Mouse (Mus musculus) heart, embryonic 13.5 days (tissue): ENCODE measurements around the gene Ralgds. TPM values are rescaled to one million over a fixed set of nuclear protein-coding genes. Genes with fewer than 3 reads are reported as not detected.
A peak's percentile ranks its signal among the peaks of the same experiment; 100 is the strongest.
"Not testable (repeated sequence)": the region's sequence is repeated elsewhere in the genome, so short reads cannot be mapped to it uniquely, and the experiment has no call there.

Experiments
- ATAC-seq: fragments of 200-750 bp; cut with Nextera tagmentation; 2 replicates; pipeline ENCODE4 v1.8.0; 2017; ENCODE audit warnings: moderate TSS enrichment; ENCODE audit not compliant: insufficient number of reproducible peaks, low FRiP score, low TSS enrichment; ENCODE audit errors: extremely low read depth
- H3K27ac ChIP-seq: fragments of 300-500 bp; sonication (generic); replicated peaks from 2 replicates; pipeline ENCODE4 v1.5.1; 2015; ENCODE audit warnings: moderate library complexity, mild to moderate bottlenecking, inconsistent platforms
- H3K27me3 ChIP-seq: fragments of 300-500 bp; sonication (generic); replicated peaks from 2 replicates; pipeline ENCODE4 v1.6.1; 2015; ENCODE audit warnings: mild to moderate bottlenecking, inconsistent platforms
- H3K36me3 ChIP-seq: fragments of 300-500 bp; sonication (generic); 2 replicates; pipeline ENCODE4 v1.6.1; 2015; ENCODE audit warnings: mild to moderate bottlenecking, inconsistent platforms
- H3K4me1 ChIP-seq: fragments of 300-500 bp; sonication (generic); 2 replicates; pipeline ENCODE4 v1.6.1; 2015; ENCODE audit warnings: inconsistent platforms
- H3K4me2 ChIP-seq: fragments of 300-500 bp; sonication (generic); 2 replicates; pipeline ENCODE4 v1.6.1; 2015; ENCODE audit warnings: inconsistent platforms, mild to moderate bottlenecking, moderate library complexity
- H3K4me3 ChIP-seq: fragments of 300-500 bp; sonication (generic); 2 replicates; pipeline ENCODE4 v1.5.1; 2015; ENCODE audit warnings: moderate library complexity, mild to moderate bottlenecking, inconsistent platforms
- H3K9ac ChIP-seq: fragments of 300-500 bp; sonication (generic); 2 replicates; pipeline ENCODE4 v1.6.1; 2015; ENCODE audit warnings: inconsistent platforms, mild to moderate bottlenecking, moderate library complexity
- H3K9me3 ChIP-seq: fragments of 300-500 bp; sonication (generic); 2 replicates; pipeline ENCODE4 v1.6.1; 2016; ENCODE audit warnings: inconsistent platforms
- WGBS: fragments of 180-500 bp; shearing (Covaris S2); methylation state at CpG from one replicate; pipeline ENCODE4 v1.1.7; 2015; ENCODE audit warnings: mixed read lengths; 5-methylcytosine and 5-hydroxymethylcytosine counted together
- polyA plus RNA-seq: library from polyadenylated mRNA; unstranded; fragments of >200 nt; fragmentation: Nextera tagmentation; extraction: Ambion mirVana; gene quantifications from 2 replicates; pipeline ENCODE4 v1.2.1, GENCODE M21; 2015

Gene Ralgds
- 19.2 and 20.3 TPM in 2 replicates for polyA plus RNA-seq

DNA sequence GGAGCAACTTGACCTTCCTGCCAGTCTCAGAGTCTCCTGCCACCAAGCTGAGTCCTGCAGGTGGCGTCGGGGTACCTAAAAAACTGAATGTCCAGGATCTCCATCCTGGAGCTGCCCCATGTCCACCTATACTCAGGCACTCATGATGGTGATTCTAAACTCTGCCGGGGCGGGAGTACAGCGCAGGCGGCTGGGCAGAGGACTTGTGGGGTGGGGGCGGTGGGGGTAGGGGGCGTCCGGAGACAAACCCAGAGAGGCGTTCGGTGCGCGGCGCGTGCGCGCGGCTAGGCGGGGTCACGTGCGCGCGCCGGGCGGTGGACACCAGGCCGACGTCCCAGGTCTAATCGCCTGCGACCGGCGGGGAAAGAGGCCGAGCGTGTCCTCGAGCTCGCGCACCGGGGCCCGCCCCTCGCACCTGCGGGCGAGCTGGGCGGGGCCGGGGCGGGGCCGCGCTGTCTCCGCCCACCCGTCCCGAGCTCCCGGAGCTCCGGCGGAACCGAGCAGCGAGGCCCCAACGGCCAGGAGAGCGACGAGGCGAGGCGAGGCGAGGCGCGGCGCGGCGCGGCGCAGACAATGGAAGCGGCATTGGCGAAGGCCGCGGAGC lies at the start of gene Ralgds:
TSS of gene Ralgds (plus strand) at position 328 of the 604 bp plus-strand sequence.
- ATAC-seq: peak; percentile 78
- Histone ChIP-seq H3K27me3 (peaks cover 36% of the 10 kb centered on the region), H3K9ac (peak within 1 kb of the TSS; percentile 86), H3K4me2 (peak within 1 kb of the TSS; percentile 99), H3K4me3 (peak within 1 kb of the TSS; percentile 75), H3K9me3 (no peaks in the 10 kb centered on the region), H3K36me3 (no peaks in the 10 kb centered on the region), H3K4me1 (peaks cover 25% of the 10 kb centered on the region), H3K27ac (0 out of 2 replicates have a peak within 1 kb of the TSS, but pooled peaks have one; percentile 36)
- WGBS: under 1% methylated on average over 59 of the region's 71 CpGs

DNA sequence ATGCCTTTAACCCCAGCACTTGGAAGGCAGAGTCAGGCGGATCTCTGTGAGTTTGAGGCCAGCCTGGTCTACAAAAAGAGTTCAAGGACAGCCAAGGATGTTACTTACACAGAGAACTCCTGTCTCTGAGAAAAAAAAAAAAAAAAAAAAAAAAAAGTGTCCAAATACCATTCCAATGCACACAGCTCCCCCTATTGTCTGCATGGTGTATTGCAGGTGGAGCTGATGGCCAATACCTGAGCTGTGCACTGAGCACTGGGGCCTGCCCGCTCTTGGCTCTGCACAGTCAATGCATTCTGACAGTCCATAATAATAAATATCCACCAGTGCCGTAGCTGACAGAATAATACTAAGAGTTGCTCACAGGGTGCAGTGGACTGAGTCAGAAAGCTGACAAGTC lies 49.0 kb upstream of the Ralgds start:
- Histone ChIP-seq H3K4me2 (no peak overlapping the region), H3K9me3 (no peaks in the 10 kb centered on the region), H3K27me3 (peaks cover 29% of the 10 kb centered on the region), H3K36me3 (peaks cover 3% of the 10 kb centered on the region; the same call in 1 of the 2 replicates), H3K27ac (no peak overlapping the region), H3K4me1 (peaks cover 17% of the 10 kb centered on the region), H3K4me3 (no peak overlapping the region), H3K9ac (no peak overlapping the region)
- WGBS: 31% methylated on average over 3 of the region's 3 CpGs
- ATAC-seq: no peak

GRCm38 (mm10) chr2:28464919-28465318 lies 48.0 kb upstream of the Ralgds start:
- Histone ChIP-seq H3K4me1 (peaks cover 18% of the 10 kb centered on the region), H3K4me2 (no peak overlapping the region), H3K9me3 (no peaks in the 10 kb centered on the region), H3K4me3 (no peak overlapping the region), H3K27ac (no peak overlapping the region), H3K9ac (no peak overlapping the region), H3K27me3 (peaks cover 29% of the 10 kb centered on the region), H3K36me3 (peaks cover 13% of the 10 kb centered on the region)
- WGBS: 69% methylated on average over 9 of the region's 9 CpGs
- ATAC-seq: no peak

DNA sequence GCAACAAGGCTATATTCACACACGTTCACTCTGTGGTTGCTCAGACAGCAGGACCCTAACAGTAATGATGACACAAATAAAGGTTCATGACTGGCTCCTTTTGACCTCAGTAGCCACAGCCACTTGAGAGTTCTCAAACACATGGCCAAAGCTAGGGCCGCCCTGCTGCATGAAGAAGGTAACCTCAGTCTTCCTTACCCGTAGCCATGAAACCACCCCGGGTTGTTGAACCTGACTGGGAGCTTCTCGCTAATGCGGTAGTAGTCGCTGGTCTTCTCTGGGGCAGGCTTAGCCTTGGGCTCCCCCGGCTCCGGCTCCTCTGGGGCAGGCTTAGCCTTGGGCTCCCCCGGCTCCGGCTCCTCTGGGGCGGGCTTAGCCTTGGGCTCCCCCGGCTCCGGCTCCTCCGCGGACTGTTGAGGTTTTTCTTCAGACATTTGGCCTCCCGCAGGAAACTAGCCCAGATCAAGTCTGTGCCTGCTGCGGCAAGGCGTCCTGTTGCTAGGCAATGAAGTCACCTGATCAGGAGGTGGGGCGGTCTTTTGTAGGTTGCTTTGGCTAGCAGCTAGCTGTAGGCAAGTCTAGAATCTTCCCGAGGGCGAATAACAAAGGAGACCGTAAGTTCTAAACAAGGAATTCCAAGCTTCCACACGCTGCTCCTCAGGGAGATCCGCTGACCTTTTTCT lies 46.9 kb upstream of the Ralgds start, which contains the start of gene 1700007K13Rik:
TSS of gene 1700007K13Rik (minus strand) at position 497 of the 683 bp plus-strand sequence.
- Histone ChIP-seq H3K27me3 (peaks cover 29% of the 10 kb centered on the region), H3K4me2 (peak within 1 kb of the TSS; percentile 67), H3K27ac (no peak within 1 kb of the TSS), H3K9ac (peak within 1 kb of the TSS; percentile 73), H3K36me3 (peaks cover 23% of the 10 kb centered on the region), H3K4me1 (peaks cover 18% of the 10 kb centered on the region), H3K9me3 (no peaks in the 10 kb centered on the region), H3K4me3 (peak within 1 kb of the TSS; percentile 41)
- 5% methylated on average over 25 of the region's 25 CpGs for WGBS
- ATAC-seq: no peak

- Histone ChIP-seq H3K4me2 (peak within 1 kb of the TSS; percentile 84), H3K4me3 (peak within 1 kb of the TSS; percentile 69), H3K36me3 (peaks cover 43% of the 10 kb centered on the region), H3K9me3 (peaks cover 3% of the 10 kb centered on the region; the same call in 1 of the 2 replicates), H3K9ac (peak within 1 kb of the TSS; percentile 90), H3K27me3 (peaks cover 29% of the 10 kb centered on the region), H3K27ac (no peak within 1 kb of the TSS), H3K4me1 (peaks cover 18% of the 10 kb centered on the region)
- ATAC-seq: peak; percentile 78
- under 1% methylated on average over 52 of the region's 52 CpGs for WGBS
These were observed 45.0 kb upstream of the Ralgds start, which contains the start of gene Mrps2 for GRCm38 (mm10) chr2:28467860-28468485. Gene Mrps2 (plus strand): TSS chr2:28468066.

DNA sequence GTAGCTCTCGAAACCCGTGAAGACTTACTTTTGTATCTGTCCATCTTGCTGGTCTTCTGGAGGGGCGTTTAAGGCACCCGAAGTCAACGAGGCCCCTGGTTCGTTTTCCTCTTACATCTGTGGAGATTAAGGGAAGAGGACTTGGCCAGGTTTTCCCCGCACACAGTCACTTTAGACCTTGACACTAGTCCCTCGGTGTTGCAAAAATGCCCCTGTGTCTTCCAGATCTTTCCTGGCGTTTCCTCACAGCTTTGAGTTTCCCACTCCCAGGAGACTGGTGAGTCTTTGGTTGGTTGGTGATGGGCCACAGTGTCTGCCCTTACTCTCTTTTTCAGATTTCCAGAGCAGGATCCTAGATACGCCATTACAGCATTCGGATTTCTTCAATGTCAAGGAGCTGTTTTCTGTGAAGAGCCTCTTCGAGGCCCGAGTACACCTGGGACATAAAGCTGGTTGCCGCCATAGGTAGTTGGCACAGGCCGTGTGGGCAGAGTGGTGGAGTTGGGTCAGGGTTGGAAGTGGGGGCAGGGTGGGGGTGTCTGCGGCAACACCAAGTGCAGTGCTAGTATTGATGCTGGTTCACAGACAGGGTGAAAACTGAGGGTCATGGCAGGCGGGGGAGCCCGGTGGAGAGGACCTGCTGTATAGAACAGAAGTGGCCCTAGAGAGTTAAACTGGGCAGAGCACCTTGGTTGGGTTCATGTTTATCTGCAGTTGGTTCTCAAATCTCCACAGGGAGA lies 44.3 kb upstream of the Ralgds start:
- peaks cover 46% of the 10 kb centered on the region for H3K36me3 ChIP-seq
- peaks cover 3% of the 10 kb centered on the region; the same call in 1 of the 2 replicates for H3K9me3 ChIP-seq
- no peak overlapping the region for H3K27ac ChIP-seq
- H3K27me3 ChIP-seq: peaks cover 29% of the 10 kb centered on the region
- no peak for ATAC-seq
- peak overlapping the region; percentile 69 for H3K4me3 ChIP-seq
- peaks cover 18% of the 10 kb centered on the region for H3K4me1 ChIP-seq
- H3K4me2 ChIP-seq: peak overlapping the region; percentile 84
- H3K9ac ChIP-seq: peak overlapping the region; percentile 90
- WGBS: 49% methylated on average over 18 of the region's 18 CpGs

- no peak overlapping the region for H3K4me2 ChIP-seq
- 97% methylated on average over 14 of the region's 14 CpGs for WGBS
- peaks cover 18% of the 10 kb centered on the region for H3K4me1 ChIP-seq
- H3K27ac ChIP-seq: no peak overlapping the region
- H3K9me3 ChIP-seq: peaks cover 3% of the 10 kb centered on the region; the same call in 1 of the 2 replicates
- no peak overlapping the region for H3K9ac ChIP-seq
- no peak overlapping the region for H3K4me3 ChIP-seq
- peaks cover 24% of the 10 kb centered on the region for H3K27me3 ChIP-seq
- ATAC-seq: no peak
- peaks cover 46% of the 10 kb centered on the region for H3K36me3 ChIP-seq
These were observed 43.5 kb upstream of the Ralgds start for GRCm38 (mm10) chr2:28469461-28469860.

DNA sequence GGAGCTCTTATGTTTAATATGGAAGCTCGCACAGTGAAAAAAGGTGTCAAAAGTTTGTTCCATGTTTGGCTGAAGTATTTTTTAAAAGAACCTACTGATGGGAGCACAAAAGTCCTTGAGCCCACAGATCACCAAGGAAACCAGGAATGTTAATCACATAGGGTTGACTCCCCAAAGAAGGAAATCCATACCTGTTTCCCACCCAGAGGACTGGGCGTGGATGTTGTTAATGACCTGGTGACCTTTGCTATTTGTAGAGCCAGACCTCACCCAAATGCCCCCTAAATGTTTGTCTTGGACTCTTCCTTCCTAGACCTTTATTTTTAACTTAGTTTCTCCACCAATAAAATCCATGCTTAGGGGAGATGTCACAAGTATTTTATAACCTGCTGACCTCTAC lies 42.3 kb upstream of the Ralgds start:
- ATAC-seq: no peak
- peaks cover 18% of the 10 kb centered on the region for H3K4me1 ChIP-seq
- no peak overlapping the region for H3K27ac ChIP-seq
- 95% methylated on average over 2 of the region's 2 CpGs for WGBS
- peaks cover 3% of the 10 kb centered on the region; the same call in 1 of the 2 replicates for H3K9me3 ChIP-seq
- H3K36me3 ChIP-seq: peaks cover 46% of the 10 kb centered on the region
- no peak overlapping the region for H3K9ac ChIP-seq
- H3K4me2 ChIP-seq: no peak overlapping the region
- peaks cover 13% of the 10 kb centered on the region for H3K27me3 ChIP-seq
- no peak overlapping the region for H3K4me3 ChIP-seq

DNA sequence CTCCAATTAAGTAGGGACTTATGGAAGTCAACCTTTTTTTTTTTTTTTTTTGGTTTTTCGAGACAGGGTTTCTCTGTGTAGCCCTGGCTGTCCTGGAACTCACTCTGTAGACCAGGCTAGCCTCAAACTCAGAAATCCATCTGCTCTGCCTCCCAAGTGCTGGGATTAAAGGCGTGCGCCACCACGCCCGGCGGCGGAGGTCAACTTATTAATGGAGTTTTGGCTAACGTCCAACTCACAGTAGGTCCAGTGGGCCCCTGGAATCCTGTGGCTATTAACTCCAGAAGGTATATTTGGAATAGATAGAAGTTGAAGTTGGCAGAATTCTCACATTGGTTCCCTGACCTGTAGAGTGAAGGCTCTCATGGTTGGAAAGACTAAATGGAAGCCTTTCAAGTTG lies 40.9 kb upstream of the Ralgds start:
- not testable (repeated sequence) for H3K27me3 ChIP-seq, ATAC-seq, H3K9me3 ChIP-seq, H3K4me1 ChIP-seq, H3K4me3 ChIP-seq, H3K4me2 ChIP-seq, H3K27ac ChIP-seq, H3K9ac ChIP-seq
- H3K36me3 ChIP-seq: peaks cover 46% of the 10 kb centered on the region
- 90% methylated on average over 8 of the region's 8 CpGs for WGBS

DNA sequence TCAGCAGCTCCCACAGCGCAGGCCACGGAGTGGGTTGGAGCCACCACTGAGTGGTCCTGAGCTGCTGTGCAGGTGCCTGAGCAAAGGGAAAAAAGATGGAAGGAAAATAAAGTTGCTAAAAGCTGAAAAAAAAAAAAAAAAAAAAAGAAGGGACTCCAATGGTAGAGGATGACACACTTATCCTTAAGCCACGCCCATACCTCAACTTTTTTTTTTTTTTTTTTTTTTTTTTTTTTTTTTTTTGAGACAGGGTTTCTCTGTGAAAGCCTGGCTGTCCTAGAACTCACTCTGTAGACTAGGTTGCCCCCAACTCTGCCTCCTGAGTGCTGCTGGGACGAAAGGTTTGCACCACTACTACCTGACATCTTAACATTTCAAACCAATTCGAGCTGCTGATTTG lies 34.9 kb upstream of the Ralgds start:
- not testable (repeated sequence) for ATAC-seq, H3K36me3 ChIP-seq, H3K4me1 ChIP-seq, H3K4me2 ChIP-seq, H3K27me3 ChIP-seq, H3K9ac ChIP-seq, H3K4me3 ChIP-seq, H3K27ac ChIP-seq, H3K9me3 ChIP-seq
- WGBS: 81% methylated on average over 5 of the region's 5 CpGs
